In the genomic region with DNA sequence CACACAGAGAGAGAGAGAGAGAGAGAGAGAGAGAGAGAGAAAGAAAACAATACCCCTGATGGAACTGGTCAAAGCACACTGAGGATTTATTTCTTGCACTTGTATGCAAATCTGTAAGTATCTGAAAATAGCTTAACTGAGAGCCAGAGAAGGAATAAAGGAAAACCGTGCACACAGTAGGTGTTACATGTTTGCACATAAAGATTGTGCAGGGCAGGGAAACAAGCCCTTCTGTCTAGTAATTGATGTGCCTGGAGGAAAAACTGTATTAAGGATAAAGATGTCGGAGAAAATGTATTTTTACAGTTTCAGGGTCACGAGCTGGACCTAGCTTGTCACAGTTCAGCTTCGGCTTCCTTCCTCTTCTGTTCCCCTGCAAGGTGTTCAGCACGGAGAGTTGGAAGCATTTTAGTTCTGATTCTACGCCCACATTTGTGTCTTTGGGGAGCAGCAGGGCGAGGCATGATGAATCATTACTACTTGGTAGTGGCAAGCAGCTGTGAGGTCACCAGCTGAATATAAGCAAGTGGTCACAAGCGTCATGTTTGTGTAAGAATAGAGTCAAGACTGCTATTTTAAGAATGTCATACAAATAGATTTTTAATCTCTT, we compare ENCODE assay signal across 14 mouse cellular contexts. TPM values are rescaled to one million over a fixed set of nuclear protein-coding genes. Genes with fewer than 3 reads are reported as not detected.
A peak's percentile ranks its signal among the peaks of the same experiment; 100 is the strongest.
DNase-seq lines count a peak whose midpoint lies in the region; ATAC-seq and TF ChIP-seq lines count a peak whose summit lies in the region.
"Had no signal": no experiment of that assay in that cellular context is flagged by ENCODE, and none has a peak within 500 bp of the region (broad histone marks: within the 10 kb centered on the region; RNA-seq: fewer than 3 reads in every experiment).

No protein-coding gene starts in this region.

- no peak for TF ChIP-seq POLR2A in thymus, adult 2 months (IDR thresholded peaks at IDR 0.05; ENCODE audit: control insufficient read depth, extremely low read depth, insufficient read depth, low read length, poor library complexity)

- intact Hi-C loops in left cerebral cortex, adult 2 months (cut with DNase I): loop anchor here (5.0 kb wide), 2 partner anchors 249 to 299 kb away; partner anchors contain the start of gene Hivep1

- no peak for ATAC-seq in erythroid progenitor cell, adult 5-6 weeks (replicated peaks; ENCODE audit: low FRiP score, poor library complexity, severe bottlenecking)
- ATAC-seq: forebrain, postnatal 0 days; intestine, embryonic 16.5 days had no signal

- no peaks in the 10 kb centered on the region for H3K4me1 ChIP-seq in thymus, adult 2 months (replicated peaks; ENCODE audit: control insufficient read depth, insufficient read depth, low read length)
- H3K4me1 ChIP-seq: liver, embryonic 15.5 days had no signal

- WGBS in thymus, adult 2 months: 25% methylated on average over 8 of the region's 8 CpGs

- no peaks in the 10 kb centered on the region for H3K27me3 ChIP-seq in thymus, adult 2 months (ENCODE audit: control insufficient read depth, insufficient read depth, low read length)
- H3K27me3 ChIP-seq: liver, embryonic 15.5 days had no signal

- no peak for DNase-seq in left cerebral cortex, adult 2 months (ENCODE audit: extremely low spot score in 1 of 2, low spot score in 2 of 2)
- DNase-seq in left cerebral cortex, adult 9 months (ENCODE audit: low spot score in 2 of 2): no peak
- DNase-seq in A20 (ENCODE audit: low read depth, low spot score): peak; percentile 68
- peak; percentile 73 for DNase-seq in brain, adult 2 months (ENCODE audit: low read depth, low spot score)
- DNase-seq in skeletal muscle tissue, adult 2 months (ENCODE audit: low read depth, low spot score): peak; percentile 13
- DNase-seq in ovary, postnatal 14 days (ENCODE audit: low spot score): no peak
- DNase-seq in thymus, adult 2 months: no peak
- DNase-seq: cerebellum, postnatal 10 days; forebrain, postnatal 0 days; heart, postnatal 36 days; right cerebral cortex, adult 18-20 months had no signal

- no peak overlapping the region for H3K4me3 ChIP-seq in left cerebral cortex, adult 2 months
- no peak overlapping the region for H3K4me3 ChIP-seq in thymus, adult 2 months (ENCODE audit: control insufficient read depth, insufficient read depth, low read length)
- H3K4me3 ChIP-seq: liver, embryonic 15.5 days had no signal

- H3K36me3 ChIP-seq in thymus, adult 2 months (ENCODE audit: control insufficient read depth, insufficient read depth, low read length): no peaks in the 10 kb centered on the region
- H3K36me3 ChIP-seq: liver, embryonic 15.5 days had no signal

- H3K27ac ChIP-seq in left cerebral cortex, adult 2 months: 0 out of 2 replicates have a peak overlapping the region, but pooled peaks have one; percentile 11
- no peak overlapping the region for H3K27ac ChIP-seq in thymus, adult 2 months (ENCODE audit: control insufficient read depth, insufficient read depth, low read length)
- H3K27ac ChIP-seq: liver, embryonic 15.5 days had no signal

- no peak for TF ChIP-seq CTCF in left cerebral cortex, adult 2 months (IDR thresholded peaks at IDR 0.05)
- no peak for TF ChIP-seq CTCF in thymus, adult 2 months (IDR thresholded peaks at IDR 0.05; ENCODE audit: borderline replicate concordance, control insufficient read depth, extremely low read depth, insufficient read depth, low read length, poor library complexity)

RNA-seq across cellular contexts. Expression of gene Adtrp, which starts 43.7 kb away (rescaled TPM):
- not detected for total RNA-seq in left cerebral cortex, adult 2 months (2021)
- 7.9 TPM in 1 of 2 replicates, not detected in the other for total RNA-seq in erythroid progenitor cell, adult 5-6 weeks (2015; ENCODE audit: low replicate concordance)
- not detected in 2 replicates for total RNA-seq in erythroid progenitor cell, adult 5-6 weeks (2017; ENCODE audit: low replicate concordance)
- polyA plus RNA-seq in thymus, adult 2 months (2012; rRNA removed): 4.4 and 6.2 TPM in 2 replicates
- total RNA-seq: forebrain, postnatal 0 days had no signal
- polyA plus RNA-seq: forebrain, postnatal 0 days had no signal

Comparison
In these comparisons a context has a peak if more than half of its experiments do, and no peak if none do; other contexts are left out.
1. DNase-seq: peak in A20 (single experiment), brain, adult 2 months (single experiment) and skeletal muscle tissue, adult 2 months (single experiment); none in left cerebral cortex, adult 2 months (0 of 2), left cerebral cortex, adult 9 months (0 of 2), ovary, postnatal 14 days (single experiment) and thymus, adult 2 months (single experiment).